Mouse (Mus musculus) limb, embryonic 13.5 days (tissue): Measurements from ENCODE around the gene Aldh8a1. TPM values are rescaled to one million over a fixed set of nuclear protein-coding genes. Genes with fewer than 3 reads are reported as not detected.

Experiments used
- ATAC-seq: fragments of 200-750 bp; cut with Nextera tagmentation; 2 replicates; pipeline ENCODE4 v1.8.0; 2017; ENCODE audit warnings: low read depth, moderate number of reproducible peaks, moderate TSS enrichment; ENCODE audit not compliant: low FRiP score
- H3K27ac ChIP-seq: fragments of 300-500 bp; sonication (generic); 2 replicates; pipeline ENCODE4 v1.5.1; 2015; ENCODE audit warnings: inconsistent platforms, mild to moderate bottlenecking, moderate library complexity
- H3K27me3 ChIP-seq: fragments of 300-500 bp; sonication (generic); 2 replicates; pipeline ENCODE4 v1.6.1; 2015; ENCODE audit warnings: mild to moderate bottlenecking, inconsistent platforms
- H3K36me3 ChIP-seq: fragments of 300-500 bp; sonication (generic); 2 replicates; pipeline ENCODE4 v1.6.1; 2015; ENCODE audit warnings: inconsistent platforms, mild to moderate bottlenecking, moderate library complexity
- H3K4me1 ChIP-seq: fragments of 300-500 bp; sonication (generic); 2 replicates; pipeline ENCODE4 v1.6.1; 2015; ENCODE audit warnings: inconsistent platforms
- H3K4me2 ChIP-seq: fragments of 300-500 bp; sonication (generic); replicated peaks from 2 replicates; pipeline ENCODE4 v1.6.1; 2015; ENCODE audit warnings: inconsistent platforms, mild to moderate bottlenecking, moderate library complexity
- H3K4me3 ChIP-seq: fragments of 300-500 bp; sonication (generic); 2 replicates; pipeline ENCODE4 v1.5.1; 2015; ENCODE audit warnings: moderate library complexity, mild to moderate bottlenecking, inconsistent platforms
- H3K9ac ChIP-seq: fragments of 300-500 bp; sonication (generic); 2 replicates; pipeline ENCODE4 v1.6.1; 2015; ENCODE audit warnings: mild to moderate bottlenecking, inconsistent platforms
- H3K9me3 ChIP-seq: fragments of 300-500 bp; sonication (generic); 2 replicates; pipeline ENCODE4 v1.6.1; 2016; ENCODE audit warnings: inconsistent platforms
- WGBS: fragments of 180-500 bp; shearing (Covaris S2); methylation state at CpG from one replicate; pipeline ENCODE4 v1.1.7; 2015; 5-methylcytosine and 5-hydroxymethylcytosine counted together
- polyA plus RNA-seq: library from polyadenylated mRNA; unstranded; fragments of >200 nt; fragmentation: Nextera tagmentation; extraction: Ambion mirVana; gene quantifications from 2 replicates; pipeline ENCODE4 v1.2.1, GENCODE M21; 2015

Aldh8a1 gene
- polyA plus RNA-seq, 1 experiment from 2014 or later, result 0.14 TPM

DNA sequence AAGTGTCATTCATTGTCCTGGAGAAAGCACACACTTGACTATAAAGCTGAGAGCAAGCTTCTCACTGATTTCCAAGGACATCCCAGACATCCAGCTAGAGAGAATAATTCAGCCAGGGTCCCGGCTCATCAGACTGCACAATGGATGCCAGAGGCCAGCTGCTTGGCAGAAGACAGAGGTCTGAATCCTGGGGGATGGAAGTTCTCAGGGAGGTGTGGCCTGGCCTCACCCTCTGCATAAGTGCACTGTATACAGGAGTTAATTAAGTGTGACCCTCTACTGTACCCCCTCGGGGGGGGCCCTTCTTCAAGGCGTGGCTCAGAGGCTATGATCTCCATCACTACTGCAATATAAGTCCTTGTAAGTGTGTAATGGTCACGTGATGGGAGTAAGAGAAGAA is 24.2 kb downstream of the Aldh8a1 start:
- 57% methylated on average over 4 of the region's 4 CpGs for whole genome bisulfite sequencing
- ATAC-seq, result no peak
- no peaks in the 10 kb centered on the region for H3K36me3 ChIP-seq

DNA sequence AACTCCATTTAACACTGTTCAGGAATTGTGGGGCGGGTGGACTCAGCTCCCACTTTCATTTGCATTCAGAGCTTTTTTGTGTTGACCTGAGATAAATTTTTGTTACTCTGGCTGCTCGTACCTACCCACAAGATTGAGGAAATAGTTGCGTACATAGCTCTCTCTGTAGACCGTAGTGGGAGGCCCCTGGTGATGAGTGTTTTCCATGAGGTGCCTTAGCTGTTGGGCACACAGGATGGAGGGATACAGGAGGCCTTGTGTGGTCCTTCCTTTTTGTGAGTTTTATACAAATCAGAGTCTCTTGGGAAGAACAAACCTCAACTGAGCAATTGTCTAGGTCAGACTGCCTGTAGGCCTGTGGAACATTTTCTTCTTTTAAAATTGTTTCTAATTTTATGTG is 27.7 kb downstream of the Aldh8a1 start:
- Histone ChIP-seq H3K27ac (no peak overlapping the region), H3K36me3 (no peaks in the 10 kb centered on the region), H3K4me2 (no peak overlapping the region), H3K27me3 (no peaks in the 10 kb centered on the region), H3K4me3 (no peak overlapping the region), H3K9me3 (no peaks in the 10 kb centered on the region), H3K9ac (no peak overlapping the region), H3K4me1 (no peaks in the 10 kb centered on the region)
- 87% methylated on average over 4 of the region's 4 CpGs for WGBS
- ATAC-seq, result no peak

More for the DNA sequence above, 24.2 kb downstream of the Aldh8a1 start:
- Histone ChIP-seq H3K4me3 (no peak overlapping the region), H3K4me1 (no peaks in the 10 kb centered on the region), H3K9me3 (no peaks in the 10 kb centered on the region), H3K27ac (no peak overlapping the region), H3K4me2 (no peak overlapping the region), H3K9ac (no peak overlapping the region), H3K27me3 (no peaks in the 10 kb centered on the region)

GRCm38 (mm10) chr10:21405707-21406534 is 28.8 kb downstream of the Aldh8a1 start:
- Histone ChIP-seq H3K27me3 (no peaks in the 10 kb centered on the region), H3K27ac (no peak overlapping the region), H3K4me3 (no peak overlapping the region), H3K9ac (no peak overlapping the region), H3K4me2 (no peak overlapping the region), H3K4me1 (no peaks in the 10 kb centered on the region), H3K9me3 (no peaks in the 10 kb centered on the region), H3K36me3 (no peaks in the 10 kb centered on the region)
- WGBS, result 77% methylated on average over 11 of the region's 11 CpGs
- no peak for ATAC-seq

DNA sequence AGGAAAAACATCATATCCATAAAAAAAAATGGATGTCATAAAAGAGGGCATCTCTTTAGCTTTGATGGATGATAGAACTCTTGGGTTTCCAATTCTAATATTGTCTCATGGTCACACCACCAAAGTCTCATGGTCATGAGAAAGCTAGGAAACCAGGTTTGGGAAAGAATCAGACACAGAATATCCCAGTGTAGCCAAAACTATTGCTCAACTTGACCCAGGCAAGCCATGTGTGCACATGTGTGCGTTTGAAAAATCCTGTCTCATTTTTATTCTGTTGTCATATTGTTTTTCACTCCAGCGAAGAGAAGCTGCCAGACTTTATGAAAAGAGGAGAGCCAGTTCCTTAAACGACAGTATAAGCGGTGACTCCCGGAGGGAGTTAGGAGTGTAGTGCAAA is 33.6 kb downstream of the Aldh8a1 start:
- H3K9ac ChIP-seq, result no peak overlapping the region
- 78% methylated on average over 5 of the region's 5 CpGs for WGBS
- no peaks in the 10 kb centered on the region for H3K4me1 ChIP-seq
- no peak for ATAC-seq
- H3K4me2 ChIP-seq, result no peak overlapping the region
- H3K9me3 ChIP-seq, result no peaks in the 10 kb centered on the region
- no peaks in the 10 kb centered on the region for H3K36me3 ChIP-seq
- H3K27ac ChIP-seq, result no peak overlapping the region
- H3K27me3 ChIP-seq, result no peaks in the 10 kb centered on the region
- no peak overlapping the region for H3K4me3 ChIP-seq

- WGBS, result 79% methylated on average over 6 of the region's 6 CpGs
- Histone ChIP-seq H3K9ac (no peak overlapping the region), H3K36me3 (no peaks in the 10 kb centered on the region), H3K4me3 (no peak overlapping the region), H3K9me3 (no peaks in the 10 kb centered on the region), H3K27me3 (no peaks in the 10 kb centered on the region), H3K4me1 (no peaks in the 10 kb centered on the region), H3K27ac (no peak overlapping the region), H3K4me2 (no peak overlapping the region)
- ATAC-seq, result no peak
These were observed 34.6 kb downstream of the Aldh8a1 start for GRCm38 (mm10) chr10:21411621-21412205.

DNA sequence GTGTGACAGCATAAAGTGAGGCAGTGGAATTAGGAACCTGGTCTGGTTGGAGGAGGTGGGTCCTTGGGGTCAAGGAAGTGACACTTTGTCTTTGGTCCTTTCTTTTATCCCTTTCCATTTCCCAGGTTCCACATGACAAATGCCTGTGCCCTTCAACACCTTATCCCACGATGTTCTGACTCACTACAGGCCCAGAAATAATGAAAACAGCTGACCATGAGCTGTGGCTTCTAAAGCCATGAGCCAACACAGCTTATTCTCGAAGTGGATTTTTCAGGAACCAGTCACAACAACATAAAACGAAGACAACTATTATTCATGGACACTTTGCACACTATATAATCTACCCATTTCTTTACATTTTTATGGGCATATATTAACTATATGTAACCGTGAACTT is 37.9 kb downstream of the Aldh8a1 start:
- no peak for ATAC-seq
- Histone ChIP-seq H3K9ac (no peak overlapping the region), H3K27ac (no peak overlapping the region), H3K4me1 (no peaks in the 10 kb centered on the region), H3K4me3 (no peak overlapping the region), H3K9me3 (no peaks in the 10 kb centered on the region), H3K4me2 (no peak overlapping the region), H3K27me3 (no peaks in the 10 kb centered on the region), H3K36me3 (no peaks in the 10 kb centered on the region)
- 73% methylated on average over 4 of the region's 4 CpGs for WGBS

GRCm38 (mm10) chr10:21416184-21416583 is 39.1 kb downstream of the Aldh8a1 start:
- no peaks in the 10 kb centered on the region for H3K27me3 ChIP-seq
- no peaks in the 10 kb centered on the region for H3K9me3 ChIP-seq
- H3K4me1 ChIP-seq, result no peaks in the 10 kb centered on the region
- H3K27ac ChIP-seq, result no peak overlapping the region
- H3K4me2 ChIP-seq, result no peak overlapping the region
- WGBS, result 94% methylated on average over 5 of the region's 5 CpGs
- no peaks in the 10 kb centered on the region for H3K36me3 ChIP-seq
- no peak for ATAC-seq
- H3K9ac ChIP-seq, result no peak overlapping the region
- H3K4me3 ChIP-seq, result no peak overlapping the region

GRCm38 (mm10) chr10:21419188-21419587 is 42.1 kb downstream of the Aldh8a1 start:
- no peaks in the 10 kb centered on the region for H3K36me3 ChIP-seq
- H3K9me3 ChIP-seq, result no peaks in the 10 kb centered on the region
- WGBS, result 85% methylated on average over 14 of the region's 14 CpGs
- H3K4me3 ChIP-seq, result no peak overlapping the region
- H3K27ac ChIP-seq, result no peak overlapping the region
- no peaks in the 10 kb centered on the region for H3K27me3 ChIP-seq
- no peak for ATAC-seq
- H3K4me1 ChIP-seq, result no peaks in the 10 kb centered on the region
- no peak overlapping the region for H3K4me2 ChIP-seq
- no peak overlapping the region for H3K9ac ChIP-seq

- Histone ChIP-seq H3K27ac (no peak overlapping the region), H3K4me2 (no peak overlapping the region), H3K9me3 (no peaks in the 10 kb centered on the region), H3K36me3 (no peaks in the 10 kb centered on the region), H3K9ac (no peak overlapping the region), H3K4me1 (no peaks in the 10 kb centered on the region), H3K27me3 (no peaks in the 10 kb centered on the region), H3K4me3 (no peak overlapping the region)
- ATAC-seq, result no peak
- WGBS, result 70% methylated on average over 24 of the region's 24 CpGs
These were observed 43.6 kb downstream of the Aldh8a1 start for GRCm38 (mm10) chr10:21420457-21421424.

- H3K4me3 ChIP-seq, result no peak overlapping the region
- H3K4me2 ChIP-seq, result no peak overlapping the region
- H3K36me3 ChIP-seq, result no peaks in the 10 kb centered on the region
- no peaks in the 10 kb centered on the region for H3K27me3 ChIP-seq
- no peaks in the 10 kb centered on the region for H3K9me3 ChIP-seq
- 66% methylated on average over 3 of the region's 3 CpGs for WGBS
- ATAC-seq, result no peak
- no peaks in the 10 kb centered on the region for H3K4me1 ChIP-seq
- no peak overlapping the region for H3K27ac ChIP-seq
- no peak overlapping the region for H3K9ac ChIP-seq
These were observed 49.4 kb downstream of the Aldh8a1 start for GRCm38 (mm10) chr10:21426515-21426914.

GRCm38 (mm10) chr10:21427996-21428395 is 50.9 kb downstream of the Aldh8a1 start:
- ATAC-seq, result no peak
- 70% methylated on average over 6 of the region's 6 CpGs for WGBS
- Histone ChIP-seq H3K4me3 (no peak overlapping the region), H3K27ac (no peak overlapping the region), H3K36me3 (no peaks in the 10 kb centered on the region), H3K4me2 (no peak overlapping the region), H3K9ac (no peak overlapping the region), H3K27me3 (no peaks in the 10 kb centered on the region), H3K9me3 (no peaks in the 10 kb centered on the region), H3K4me1 (no peaks in the 10 kb centered on the region)

DNA sequence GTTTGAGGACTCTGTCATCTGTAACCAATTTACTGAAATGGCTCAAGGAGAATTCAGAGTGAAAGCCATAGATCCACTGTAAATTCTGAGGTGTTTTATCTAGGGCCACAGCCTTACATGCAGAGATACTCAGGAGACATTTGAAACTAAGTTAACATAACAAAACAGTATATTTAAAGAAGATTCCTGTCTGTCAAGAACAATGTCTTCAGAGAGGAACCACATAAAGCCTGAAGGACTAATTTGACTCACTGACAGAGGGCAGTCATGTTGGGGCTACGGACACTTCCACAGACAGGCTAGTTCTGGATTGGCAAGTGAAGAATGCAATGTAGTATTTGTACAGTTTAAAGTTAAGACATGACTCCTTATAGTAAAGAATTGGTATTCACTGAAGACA is 62.2 kb downstream of the Aldh8a1 start:
- no peak overlapping the region for H3K4me3 ChIP-seq
- no peaks in the 10 kb centered on the region for H3K9me3 ChIP-seq
- no peaks in the 10 kb centered on the region for H3K27me3 ChIP-seq
- no peaks in the 10 kb centered on the region for H3K36me3 ChIP-seq
- H3K27ac ChIP-seq, result no peak overlapping the region
- H3K9ac ChIP-seq, result no peak overlapping the region
- 89% methylated on average over 1 of the region's 1 CpGs for WGBS
- peaks cover 23% of the 10 kb centered on the region for H3K4me1 ChIP-seq
- ATAC-seq, result no peak
- no peak overlapping the region for H3K4me2 ChIP-seq
